Mouse (Mus musculus) midbrain, embryonic 13.5 days (tissue): ENCODE results near the gene Nmd3. TPM values are rescaled to one million over a fixed set of nuclear protein-coding genes. Genes with fewer than 3 reads are reported as not detected.

Experiments
- ATAC-seq: fragments of 200-750 bp; cut with Nextera tagmentation; 2 replicates; pipeline ENCODE4 v1.8.0; 2017; ENCODE audit warnings: mild to moderate bottlenecking, moderate TSS enrichment, moderate library complexity
- H3K27ac ChIP-seq: fragments of 300-500 bp; sonication (generic); 2 replicates; pipeline ENCODE4 v1.5.1; 2015; ENCODE audit warnings: inconsistent platforms, mild to moderate bottlenecking, moderate library complexity
- H3K27me3 ChIP-seq: fragments of 300-500 bp; sonication (generic); 2 replicates; pipeline ENCODE4 v1.6.1; 2015; ENCODE audit warnings: mild to moderate bottlenecking, inconsistent platforms
- H3K36me3 ChIP-seq: fragments of 300-500 bp; sonication (generic); 2 replicates; pipeline ENCODE4 v1.6.1; 2015; ENCODE audit warnings: mild to moderate bottlenecking, inconsistent platforms
- H3K4me1 ChIP-seq: fragments of 300-500 bp; sonication (generic); replicated peaks from 2 replicates; pipeline ENCODE4 v1.6.1; 2015; ENCODE audit warnings: inconsistent platforms
- H3K4me2 ChIP-seq: fragments of 300-500 bp; sonication (generic); replicated peaks from 2 replicates; pipeline ENCODE4 v1.6.1; 2015; ENCODE audit warnings: moderate library complexity, mild to moderate bottlenecking, inconsistent platforms
- H3K4me3 ChIP-seq: fragments of 300-500 bp; sonication (generic); replicated peaks from 2 replicates; pipeline ENCODE4 v1.5.1; 2015; ENCODE audit warnings: mild to moderate bottlenecking, inconsistent platforms
- H3K9ac ChIP-seq: fragments of 300-500 bp; sonication (generic); replicated peaks from 2 replicates; pipeline ENCODE4 v1.6.1; 2015; ENCODE audit warnings: mild to moderate bottlenecking, inconsistent platforms
- H3K9me3 ChIP-seq: fragments of 300-500 bp; sonication (generic); 2 replicates; pipeline ENCODE4 v1.6.1; 2016; ENCODE audit warnings: mild to moderate bottlenecking, inconsistent platforms
- WGBS: fragments of 180-500 bp; shearing (Covaris S2); methylation state at CpG from one replicate; pipeline ENCODE4 v1.1.7; 2015; 5-methylcytosine and 5-hydroxymethylcytosine counted together
- polyA plus RNA-seq: library from polyadenylated mRNA; unstranded; fragments of >200 nt; fragmentation: Nextera tagmentation; extraction: Ambion mirVana; gene quantifications from 2 replicates; pipeline ENCODE4 v1.2.1, GENCODE M21; 2015

The Nmd3 gene
- polyA plus RNA-seq, 1 experiment from 2014 or later: 103 TPM

GRCm38 (mm10) chr3:69765206-69765605 is 43.4 kb downstream of the Nmd3 start:
- ATAC-seq: no peak
- Histone ChIP-seq H3K27ac (no peak overlapping the region), H3K9ac (no peak overlapping the region), H3K9me3 (no peaks in the 10 kb centered on the region), H3K36me3 (peaks cover 14% of the 10 kb centered on the region), H3K4me2 (no peak overlapping the region), H3K4me1 (no peaks in the 10 kb centered on the region), H3K4me3 (no peak overlapping the region), H3K27me3 (no peaks in the 10 kb centered on the region)
- WGBS: 92% methylated on average over 11 of the region's 11 CpGs

GRCm38 (mm10) chr3:69769150-69769549 is 47.4 kb downstream of the Nmd3 start:
- no peak overlapping the region for H3K4me2 ChIP-seq
- no peak overlapping the region for H3K27ac ChIP-seq
- H3K36me3 ChIP-seq: peaks cover 14% of the 10 kb centered on the region
- WGBS: 94% methylated on average over 4 of the region's 4 CpGs
- H3K4me1 ChIP-seq: no peaks in the 10 kb centered on the region
- no peaks in the 10 kb centered on the region for H3K9me3 ChIP-seq
- H3K4me3 ChIP-seq: no peak overlapping the region
- H3K27me3 ChIP-seq: no peaks in the 10 kb centered on the region
- ATAC-seq: no peak
- no peak overlapping the region for H3K9ac ChIP-seq

- ATAC-seq: no peak
- 86% methylated on average over 4 of the region's 4 CpGs for WGBS
- Histone ChIP-seq H3K9me3 (no peaks in the 10 kb centered on the region), H3K27me3 (no peaks in the 10 kb centered on the region), H3K4me3 (no peak overlapping the region), H3K9ac (no peak overlapping the region), H3K27ac (no peak overlapping the region), H3K36me3 (no peaks in the 10 kb centered on the region), H3K4me1 (no peaks in the 10 kb centered on the region), H3K4me2 (no peak overlapping the region)
Measured at GRCm38 (mm10) chr3:69773356-69773755, 51.6 kb downstream of the Nmd3 start.

- H3K4me3 ChIP-seq: no peak overlapping the region
- H3K27ac ChIP-seq: no peak overlapping the region
- H3K36me3 ChIP-seq: no peaks in the 10 kb centered on the region
- H3K4me1 ChIP-seq: no peaks in the 10 kb centered on the region
- H3K9me3 ChIP-seq: no peaks in the 10 kb centered on the region
- 86% methylated on average over 4 of the region's 4 CpGs for WGBS
- ATAC-seq: no peak
- no peak overlapping the region for H3K4me2 ChIP-seq
- no peaks in the 10 kb centered on the region for H3K27me3 ChIP-seq
- no peak overlapping the region for H3K9ac ChIP-seq
Measured at GRCm38 (mm10) chr3:69779246-69779796, 57.5 kb downstream of the Nmd3 start.

GRCm38 (mm10) chr3:69792823-69793417 is 71.1 kb downstream of the Nmd3 start:
- WGBS: 74% methylated on average over 3 of the region's 3 CpGs
- ATAC-seq: no peak
- Histone ChIP-seq H3K36me3 (no peaks in the 10 kb centered on the region), H3K4me1 (no peaks in the 10 kb centered on the region), H3K9me3 (no peaks in the 10 kb centered on the region), H3K27me3 (no peaks in the 10 kb centered on the region), H3K27ac (no peak overlapping the region), H3K4me3 (no peak overlapping the region), H3K9ac (no peak overlapping the region), H3K4me2 (no peak overlapping the region)

GRCm38 (mm10) chr3:69797533-69797932 is 75.7 kb downstream of the Nmd3 start:
- H3K27me3 ChIP-seq: no peaks in the 10 kb centered on the region
- H3K36me3 ChIP-seq: no peaks in the 10 kb centered on the region
- ATAC-seq: no peak
- WGBS: 86% methylated on average over 4 of the region's 4 CpGs
- H3K4me2 ChIP-seq: no peak overlapping the region
- no peaks in the 10 kb centered on the region for H3K9me3 ChIP-seq
- no peak overlapping the region for H3K27ac ChIP-seq
- H3K9ac ChIP-seq: no peak overlapping the region
- H3K4me1 ChIP-seq: no peaks in the 10 kb centered on the region
- no peak overlapping the region for H3K4me3 ChIP-seq

GRCm38 (mm10) chr3:69797969-69798368 is 76.2 kb downstream of the Nmd3 start:
- 88% methylated on average over 2 of the region's 2 CpGs for WGBS
- no peak for ATAC-seq

GRCm38 (mm10) chr3:69799096-69799495 is 77.3 kb downstream of the Nmd3 start:
- Histone ChIP-seq H3K27ac (no peak overlapping the region), H3K9me3 (no peaks in the 10 kb centered on the region), H3K27me3 (no peaks in the 10 kb centered on the region), H3K9ac (no peak overlapping the region), H3K36me3 (no peaks in the 10 kb centered on the region), H3K4me3 (no peak overlapping the region), H3K4me2 (no peak overlapping the region), H3K4me1 (no peaks in the 10 kb centered on the region)
- no peak for ATAC-seq
- WGBS: 77% methylated on average over 1 of the region's 1 CpGs

More at GRCm38 (mm10) chr3:69797969-69798368, 76.2 kb downstream of the Nmd3 start:
- H3K4me2 ChIP-seq: no peak overlapping the region
- H3K9me3 ChIP-seq: no peaks in the 10 kb centered on the region
- H3K4me3 ChIP-seq: no peak overlapping the region
- no peaks in the 10 kb centered on the region for H3K36me3 ChIP-seq
- no peak overlapping the region for H3K9ac ChIP-seq
- no peaks in the 10 kb centered on the region for H3K4me1 ChIP-seq
- H3K27ac ChIP-seq: no peak overlapping the region
- no peaks in the 10 kb centered on the region for H3K27me3 ChIP-seq

GRCm38 (mm10) chr3:69800829-69801384 is 79.1 kb downstream of the Nmd3 start:
- no peak for ATAC-seq

GRCm38 (mm10) chr3:69803137-69803536 is 81.4 kb downstream of the Nmd3 start:
- 94% methylated on average over 1 of the region's 1 CpGs for WGBS
- ATAC-seq: no peak
- H3K36me3 ChIP-seq: no peaks in the 10 kb centered on the region
- no peaks in the 10 kb centered on the region for H3K4me1 ChIP-seq
- H3K27me3 ChIP-seq: no peaks in the 10 kb centered on the region
- no peak overlapping the region for H3K9ac ChIP-seq
- H3K9me3 ChIP-seq: no peaks in the 10 kb centered on the region
- no peak overlapping the region for H3K4me2 ChIP-seq
- no peak overlapping the region for H3K4me3 ChIP-seq
- no peak overlapping the region for H3K27ac ChIP-seq

More at GRCm38 (mm10) chr3:69800829-69801384, 79.1 kb downstream of the Nmd3 start:
- Histone ChIP-seq H3K9me3 (no peaks in the 10 kb centered on the region), H3K4me3 (no peak overlapping the region), H3K4me2 (no peak overlapping the region), H3K27ac (no peak overlapping the region), H3K27me3 (no peaks in the 10 kb centered on the region), H3K36me3 (no peaks in the 10 kb centered on the region), H3K9ac (no peak overlapping the region), H3K4me1 (no peaks in the 10 kb centered on the region)
- 73% methylated on average over 7 of the region's 7 CpGs for WGBS
